Mouse (Mus musculus) E14TG2a.4 (cell line): Measurements from ENCODE around the gene Ehmt2.

ENCODE experiments used
- CTCF ChIP-seq: conservative IDR thresholded peaks from 2 replicates; pipeline ENCODE4 v1.5.1; 2014; ENCODE audit warnings: low read length
- NANOG ChIP-seq: IDR thresholded peaks from 2 replicates; pipeline ENCODE4 v1.6.1; 2014; ENCODE audit warnings: borderline replicate concordance, low read length, mixed read lengths
- POU5F1 ChIP-seq: IDR thresholded peaks from 2 replicates; pipeline ENCODE4 v1.6.1; 2014; ENCODE audit warnings: low read length, borderline replicate concordance

DNA sequence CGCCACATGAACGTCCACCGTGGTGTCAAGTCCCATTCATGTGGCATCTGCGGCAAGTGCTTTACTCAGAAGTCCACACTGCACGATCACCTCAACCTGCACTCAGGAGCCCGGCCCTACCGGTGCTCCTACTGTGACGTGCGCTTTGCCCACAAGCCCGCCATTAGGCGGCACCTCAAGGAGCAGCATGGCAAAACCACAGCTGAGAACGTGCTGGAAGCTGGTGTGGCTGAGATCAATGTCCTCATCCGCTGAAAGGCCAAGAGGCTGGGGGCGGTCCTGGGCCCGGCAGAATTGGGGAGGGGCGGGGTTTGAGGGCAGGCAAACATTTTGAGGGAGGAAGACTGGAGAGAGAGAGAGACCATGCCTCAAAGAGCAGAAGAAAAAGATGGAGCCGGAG is 1.9 kb upstream of the Ehmt2 start:
- TF ChIP-seq CTCF (no peak), POU5F1 (no peak), NANOG (no peak)
